Mouse (Mus musculus): ENCODE results near the gene Dtnb.
A peak's percentile ranks its signal among the peaks of the same experiment; 100 is the strongest.
"Not testable (repeated sequence)": the region's sequence is repeated elsewhere in the genome, so short reads cannot be mapped to it uniquely, and the experiment has no call there.

Dtnb gene

DNA sequence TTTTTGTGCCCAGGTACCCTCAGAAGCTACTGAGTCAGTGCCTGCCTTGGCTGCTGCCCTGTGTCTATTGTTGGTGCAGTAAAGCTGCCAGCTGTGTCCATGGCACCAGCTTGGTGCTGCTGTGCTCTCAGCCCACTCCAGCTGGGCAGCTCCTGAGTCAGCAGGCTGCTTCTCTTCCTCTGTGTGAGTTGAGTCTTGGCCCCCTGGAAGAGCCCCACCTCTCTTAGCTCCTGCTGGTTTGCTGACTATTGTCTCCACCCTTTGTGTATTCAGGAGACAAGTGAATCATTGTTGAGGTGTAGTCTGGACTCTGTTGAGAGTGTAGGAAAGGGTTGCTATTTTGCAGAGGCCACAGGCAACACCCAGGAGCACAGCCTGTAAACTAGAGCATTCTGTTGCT, 90.5 kb downstream of the Dtnb start:
- no peak for DNase-seq

GRCm38 (mm10) chr12:3663386-3663785, 91.2 kb downstream of the Dtnb start:
- peak; percentile 12 for DNase-seq

DNA sequence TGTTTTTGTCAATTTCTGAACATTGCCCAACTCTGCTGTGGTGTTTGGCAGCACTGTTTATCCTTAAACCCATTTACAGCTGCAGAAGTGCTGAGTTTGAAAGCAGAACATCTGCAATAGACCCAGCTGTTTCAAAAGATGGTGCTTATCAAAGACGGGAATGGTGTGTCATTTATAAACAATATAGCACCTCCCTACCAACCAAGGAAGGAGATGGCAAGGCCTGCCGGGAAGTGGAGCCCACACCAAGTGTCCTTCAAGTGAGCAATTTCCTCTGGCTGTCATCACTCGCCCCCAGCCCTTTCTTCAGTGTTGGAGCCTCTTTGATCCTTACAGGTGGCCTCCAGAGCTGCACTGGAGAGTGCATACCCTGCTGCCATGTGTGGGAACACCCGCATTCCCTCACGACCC, 97.8 kb downstream of the Dtnb start:
- DNase-seq = no peak

DNA sequence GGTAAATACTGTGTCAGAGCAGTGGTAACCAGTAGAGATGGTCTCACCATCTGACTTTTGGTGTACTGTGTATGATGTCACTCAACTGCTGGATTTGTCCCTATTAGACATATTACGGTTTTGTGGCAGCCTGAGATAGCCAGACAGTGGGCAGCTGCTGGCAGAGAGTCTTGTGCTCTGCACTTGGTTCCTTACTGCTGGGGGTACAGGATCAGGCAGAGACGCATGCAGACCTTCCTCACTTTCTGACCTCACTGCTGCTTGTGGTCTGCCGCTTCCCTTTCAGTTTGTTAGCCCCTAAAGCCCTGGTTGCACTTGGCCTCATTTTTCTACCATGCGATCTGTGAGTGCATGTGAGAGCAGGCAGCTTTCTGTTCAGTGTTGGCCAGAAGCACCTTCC, 98.9 kb downstream of the Dtnb start:
- DNase-seq = no peak

DNA sequence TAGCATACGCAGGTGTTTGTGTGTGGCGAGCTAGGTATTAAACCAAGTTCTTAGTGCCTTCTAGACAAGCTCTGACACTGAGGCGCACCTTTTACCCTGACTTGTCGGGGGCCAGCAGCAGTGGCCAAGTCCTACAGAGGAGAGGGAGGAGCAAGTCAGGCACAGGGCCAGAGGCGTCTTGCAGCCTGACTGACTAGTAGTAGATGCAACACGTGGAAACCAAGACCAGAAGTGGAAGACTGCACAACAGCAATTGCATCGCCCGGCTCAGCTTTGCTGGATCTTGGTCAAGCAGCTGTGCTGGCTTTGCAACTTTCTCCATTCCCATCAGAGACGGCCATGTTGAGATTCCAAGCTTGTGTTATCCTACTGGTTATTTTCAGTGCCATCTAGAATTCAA, 100.6 kb downstream of the Dtnb start:
- DNase-seq = no peak

GRCm38 (mm10) chr12:3673886-3674285, 101.7 kb downstream of the Dtnb start:
- no peak for DNase-seq

DNA sequence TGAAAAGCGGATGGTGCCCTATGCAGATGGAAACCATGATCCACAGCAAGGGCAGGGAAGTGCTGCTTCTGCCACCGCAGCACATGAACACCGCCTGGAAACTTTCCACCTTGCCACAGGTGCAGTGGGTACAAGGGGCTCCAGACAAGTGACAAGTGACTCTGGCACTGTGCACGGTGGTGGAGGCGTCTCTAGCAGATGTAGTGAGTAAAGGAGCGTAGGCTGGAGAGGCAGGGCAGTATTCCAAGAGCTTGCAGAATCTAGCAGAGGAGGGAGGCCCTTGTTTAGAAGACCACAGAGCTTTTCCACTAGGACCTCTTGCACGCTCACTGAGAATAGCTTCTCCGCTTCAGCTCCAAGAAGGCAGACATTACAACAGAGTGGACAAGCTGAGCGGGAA, 102.7 kb downstream of the Dtnb start:
- DNase-seq = no peak

DNA sequence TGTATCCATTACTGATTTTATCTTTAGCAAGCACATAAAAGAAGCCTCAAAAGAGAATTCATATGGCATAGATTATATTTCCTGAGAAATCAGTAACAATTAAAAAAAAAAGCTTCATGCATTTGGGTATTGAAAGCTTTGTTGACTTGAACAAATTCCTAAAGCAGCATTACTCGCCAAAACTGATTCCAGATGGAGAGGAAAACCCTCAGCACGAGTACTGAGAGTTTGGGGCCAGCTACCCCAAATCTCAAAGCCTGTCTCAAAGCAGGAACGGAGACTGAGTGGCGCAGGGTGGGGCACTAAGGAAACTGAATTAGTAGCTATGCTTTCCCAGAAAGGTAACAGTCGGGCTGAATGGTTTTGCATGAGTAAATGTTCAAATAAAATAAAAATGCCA, 108.5 kb downstream of the Dtnb start:
- DNase-seq = no peak

- DNase-seq = no peak
Observed at GRCm38 (mm10) chr12:3683041-3683440, 110.9 kb downstream of the Dtnb start.

GRCm38 (mm10) chr12:3686419-3686940, 114.3 kb downstream of the Dtnb start:
- DNase-seq = no peak

DNA sequence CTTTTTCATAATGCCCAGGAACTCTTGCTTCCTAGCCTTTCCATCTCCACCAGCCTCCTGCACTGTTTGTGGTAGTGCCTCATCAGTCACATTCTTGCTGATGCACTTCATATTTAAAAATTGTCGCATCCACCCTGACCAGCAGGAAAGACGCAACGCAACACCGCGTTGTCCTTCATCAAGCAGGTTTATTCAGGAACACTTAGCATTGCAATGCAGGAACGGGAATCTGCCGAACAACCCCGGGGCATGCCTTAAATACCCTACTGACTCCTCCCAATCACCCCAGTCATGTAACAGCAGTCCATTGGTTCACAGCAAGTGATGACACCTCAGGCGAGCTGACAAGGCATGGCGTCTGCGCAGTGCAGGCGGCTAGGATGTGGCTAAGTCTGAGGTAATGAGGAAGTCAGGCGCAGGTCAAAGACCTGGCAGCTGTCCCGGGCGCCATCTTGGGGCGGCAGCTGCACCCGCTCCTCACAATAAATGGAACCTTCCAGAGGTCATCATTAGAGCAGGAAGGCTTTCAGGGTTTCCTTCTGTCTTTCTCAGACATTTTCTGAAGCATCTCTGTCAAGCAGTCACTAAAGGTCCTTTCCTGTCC, 118.8 kb downstream of the Dtnb start:
- not testable (repeated sequence) for DNase-seq

- no peak for DNase-seq
Observed at GRCm38 (mm10) chr12:3692795-3693392, 120.7 kb downstream of the Dtnb start.

DNA sequence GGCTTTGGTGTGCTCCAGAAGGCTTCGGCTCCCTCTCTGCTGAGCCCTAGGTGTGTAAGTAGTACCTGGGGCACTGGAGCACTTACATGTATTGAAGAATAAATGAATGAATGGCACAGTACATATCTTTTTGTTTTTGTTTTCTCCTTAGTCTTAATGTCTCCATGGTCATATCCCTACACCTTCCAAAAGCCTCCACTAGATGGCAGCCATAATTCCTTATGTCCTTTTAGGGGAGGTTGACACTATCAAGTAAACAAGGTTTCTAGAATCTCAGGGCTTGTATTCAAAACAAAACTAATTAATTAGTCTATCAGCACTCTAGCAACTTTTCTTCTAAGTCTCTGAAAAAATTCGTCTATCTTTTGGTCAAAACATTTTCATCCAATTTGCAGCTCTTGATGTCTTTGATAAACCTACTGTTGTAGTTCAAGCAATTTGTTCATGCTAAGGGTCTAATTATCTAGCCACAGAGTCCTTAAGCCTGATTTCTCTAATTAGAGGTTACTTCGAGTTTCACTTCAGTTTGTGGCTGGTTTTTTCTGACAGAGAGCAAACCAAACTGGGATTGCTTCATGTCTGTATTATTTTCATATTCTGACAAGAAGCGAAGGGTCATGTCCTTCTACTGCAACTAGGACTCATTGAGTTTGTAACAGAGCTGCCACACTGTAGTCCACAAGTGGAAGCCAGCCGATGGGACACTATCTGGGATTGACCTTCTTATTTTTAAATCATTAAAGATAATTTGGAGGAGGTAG, 123.7 kb downstream of the Dtnb start:
- peak; percentile 43 for DNase-seq

DNA sequence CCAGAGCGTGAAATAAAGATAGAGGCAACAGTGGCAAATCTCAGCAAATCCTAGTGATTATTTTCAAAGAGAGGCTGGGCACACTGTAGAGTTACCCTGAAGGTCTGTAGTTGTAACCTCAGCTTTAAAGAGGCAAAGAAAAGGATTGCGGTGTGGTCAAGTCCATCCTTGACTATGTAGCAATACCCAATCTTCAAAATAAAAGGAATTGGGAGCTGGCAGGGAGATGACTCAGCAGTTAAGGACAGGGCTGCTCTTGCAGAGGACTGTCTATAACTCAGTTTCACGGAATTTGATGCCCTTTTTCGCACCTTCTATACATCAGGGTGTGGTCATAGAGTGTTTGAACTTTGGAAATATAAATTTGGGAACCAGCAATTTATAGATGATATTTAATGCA, 128.3 kb downstream of the Dtnb start:
- no peak for DNase-seq

DNA sequence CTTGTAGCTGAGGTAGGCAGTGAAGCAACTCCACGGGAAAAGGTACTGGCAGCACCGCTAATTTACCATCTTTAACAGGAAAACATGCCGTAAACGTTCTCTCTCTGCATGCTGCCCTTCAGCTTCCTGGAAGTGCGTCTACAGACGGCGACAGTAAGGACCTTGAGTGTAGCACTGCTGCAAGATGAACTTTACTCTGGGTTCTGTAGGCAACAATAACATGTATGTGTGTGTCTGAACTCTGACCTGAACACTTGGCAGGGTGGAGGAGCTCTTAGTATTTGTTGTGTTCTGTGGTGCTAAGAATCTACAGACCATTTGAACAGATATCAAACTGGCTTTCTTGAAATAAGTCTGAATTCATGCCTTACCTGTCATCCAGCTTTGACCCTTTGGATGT, 130.7 kb downstream of the Dtnb start:
- DNase-seq = no peak

DNA sequence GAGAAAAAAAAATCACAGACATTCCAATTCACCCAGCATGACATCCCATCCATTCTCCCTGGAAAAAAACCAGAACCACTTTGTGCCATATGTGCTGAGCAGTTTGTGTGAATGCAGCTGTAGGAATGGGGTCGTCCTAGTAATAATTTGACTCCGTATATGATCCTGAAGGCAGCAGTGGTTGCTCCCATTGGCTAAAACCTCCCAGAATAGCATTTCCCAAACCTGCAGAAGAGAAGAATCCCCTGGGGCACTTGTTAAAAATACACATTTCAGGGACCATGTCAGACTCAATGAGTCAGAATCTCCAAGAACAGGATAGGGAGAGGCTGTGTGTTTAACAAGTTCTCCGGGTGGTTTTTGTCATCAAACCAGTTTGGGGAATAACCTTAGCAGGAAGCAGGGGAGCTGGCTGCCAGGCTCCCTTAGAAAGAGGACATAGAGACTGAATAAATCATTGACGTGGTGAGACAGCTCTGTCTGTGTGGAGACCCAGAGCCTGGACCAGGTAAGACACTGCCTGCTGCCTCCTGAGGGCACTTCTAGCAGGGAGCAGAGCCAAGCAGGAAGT, 147.1 kb downstream of the Dtnb start:
- DNase-seq = no peak

DNA sequence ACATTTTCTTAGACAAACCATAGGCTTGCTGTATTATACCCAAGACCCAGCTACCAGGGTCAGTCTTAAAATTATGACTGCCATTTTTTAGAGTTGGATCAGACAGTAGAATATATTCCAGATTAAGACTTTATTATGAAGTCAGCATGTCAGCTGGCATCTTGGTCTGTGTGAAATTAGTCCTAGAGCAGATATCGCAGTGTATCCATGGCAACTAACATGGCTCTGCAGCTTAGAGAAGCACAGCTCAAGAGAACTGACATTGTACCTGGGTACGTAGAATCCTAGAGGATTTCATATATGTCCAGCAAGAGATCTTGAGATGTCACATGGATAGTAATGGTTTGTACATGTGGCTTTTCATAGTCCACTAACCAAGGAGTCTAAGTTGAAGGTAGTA, 148.3 kb downstream of the Dtnb start:
- no peak for DNase-seq

GRCm38 (mm10) chr12:3723762-3724161, 151.6 kb downstream of the Dtnb start:
- peak; percentile 68 for DNase-seq

GRCm38 (mm10) chr12:3724822-3725370, 152.7 kb downstream of the Dtnb start:
- DNase-seq = no peak

- no peak for DNase-seq
Observed at GRCm38 (mm10) chr12:3729521-3730075, 157.4 kb downstream of the Dtnb start.

GRCm38 (mm10) chr12:3732623-3733265, 160.6 kb downstream of the Dtnb start:
- peak; percentile 35 for DNase-seq

- DNase-seq = no peak
Observed at GRCm38 (mm10) chr12:3733328-3733727, 161.1 kb downstream of the Dtnb start.

- no peak for DNase-seq
Observed at GRCm38 (mm10) chr12:3737009-3737408, 164.8 kb downstream of the Dtnb start.

Measured in cerebellum, adult 11 months (tissue).